Mouse (Mus musculus): Measurements from ENCODE around the gene Trim69. TPM values are rescaled to one million over a fixed set of nuclear protein-coding genes. Genes with fewer than 3 reads are reported as not detected.

The Trim69 gene
- polyA plus RNA-seq, 1 experiment from 2014 or later: not detected

GRCm38 (mm10) chr2:122137839-122138465 lies 22.5 kb upstream of the Trim69 start:
- H3K9me3 ChIP-seq (ENCODE audit: control insufficient read depth, low read length): no peaks in the 10 kb centered on the region
- H3K4me1 ChIP-seq (ENCODE audit: control insufficient read depth, insufficient read depth, low read length): no peaks in the 10 kb centered on the region
- H3K4me3 ChIP-seq (ENCODE audit: low read length): no peak overlapping the region
- no peak for ATAC-seq (ENCODE audit: low FRiP score, low TSS enrichment)
- H3K36me3 ChIP-seq (ENCODE audit: control insufficient read depth, insufficient read depth, low read length): no peaks in the 10 kb centered on the region
- no peak overlapping the region for H3K27ac ChIP-seq (ENCODE audit: low read depth, low read length)
- WGBS: 46% methylated on average over 5 of the region's 5 CpGs
- H3K27me3 ChIP-seq (ENCODE audit: control insufficient read depth, insufficient read depth, low read length): no peaks in the 10 kb centered on the region
- no peak overlapping the region for H3K9ac ChIP-seq (ENCODE audit: low read depth, low read length)
- H3K4me2 ChIP-seq (replicated peaks; ENCODE audit: low read depth, low read length): no peak overlapping the region

DNA sequence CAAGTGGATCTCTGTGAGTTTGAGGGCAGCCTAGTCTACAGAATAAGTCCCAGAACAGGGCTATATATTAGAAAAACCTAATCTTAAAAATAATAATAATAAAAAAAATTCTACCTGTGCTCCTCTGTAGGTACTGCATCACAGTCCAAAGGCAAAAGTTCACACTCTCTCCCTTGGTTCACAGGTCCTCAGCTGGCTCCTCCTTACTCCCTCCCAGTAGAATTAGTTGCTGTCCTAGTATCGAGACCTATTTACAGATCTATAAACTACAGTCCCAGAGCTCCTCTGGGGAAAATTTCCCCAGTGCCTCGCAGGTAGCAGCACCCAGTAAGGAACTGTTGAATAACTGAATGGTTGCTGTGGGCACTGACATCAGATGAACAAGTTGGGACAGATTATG lies 19.7 kb upstream of the Trim69 start:
- no peaks in the 10 kb centered on the region for H3K36me3 ChIP-seq (ENCODE audit: control insufficient read depth, insufficient read depth, low read length)
- 80% methylated on average over 2 of the region's 2 CpGs for WGBS
- H3K27me3 ChIP-seq (ENCODE audit: control insufficient read depth, insufficient read depth, low read length): no peaks in the 10 kb centered on the region
- no peaks in the 10 kb centered on the region for H3K4me1 ChIP-seq (ENCODE audit: control insufficient read depth, insufficient read depth, low read length)
- H3K4me2 ChIP-seq (replicated peaks; ENCODE audit: low read depth, low read length): no peak overlapping the region
- ATAC-seq (ENCODE audit: low FRiP score, low TSS enrichment): no peak
- no peak overlapping the region for H3K4me3 ChIP-seq (ENCODE audit: low read length)
- no peak overlapping the region for H3K27ac ChIP-seq (ENCODE audit: low read depth, low read length)
- no peaks in the 10 kb centered on the region for H3K9me3 ChIP-seq (ENCODE audit: control insufficient read depth, low read length)
- H3K9ac ChIP-seq (ENCODE audit: low read depth, low read length): no peak overlapping the region

GRCm38 (mm10) chr2:122141332-122141967 lies 19.1 kb upstream of the Trim69 start:
- WGBS: 84% methylated on average over 5 of the region's 5 CpGs
- no peak overlapping the region for H3K4me2 ChIP-seq (replicated peaks; ENCODE audit: low read depth, low read length)

GRCm38 (mm10) chr2:122143111-122143510 lies 17.4 kb upstream of the Trim69 start:
- H3K36me3 ChIP-seq (ENCODE audit: control insufficient read depth, insufficient read depth, low read length): no peaks in the 10 kb centered on the region
- 92% methylated on average over 3 of the region's 3 CpGs for WGBS
- H3K4me3 ChIP-seq (ENCODE audit: low read length): no peak overlapping the region
- no peaks in the 10 kb centered on the region for H3K27me3 ChIP-seq (ENCODE audit: control insufficient read depth, insufficient read depth, low read length)
- H3K4me1 ChIP-seq (ENCODE audit: control insufficient read depth, insufficient read depth, low read length): no peaks in the 10 kb centered on the region
- H3K9me3 ChIP-seq (ENCODE audit: control insufficient read depth, low read length): no peaks in the 10 kb centered on the region
- no peak for ATAC-seq (ENCODE audit: low FRiP score, low TSS enrichment)
- H3K27ac ChIP-seq (ENCODE audit: low read depth, low read length): no peak overlapping the region
- H3K4me2 ChIP-seq (replicated peaks; ENCODE audit: low read depth, low read length): no peak overlapping the region
- H3K9ac ChIP-seq (ENCODE audit: low read depth, low read length): no peak overlapping the region

More at GRCm38 (mm10) chr2:122141332-122141967, 19.1 kb upstream of the Trim69 start:
- no peaks in the 10 kb centered on the region for H3K27me3 ChIP-seq (ENCODE audit: control insufficient read depth, insufficient read depth, low read length)
- H3K27ac ChIP-seq (ENCODE audit: low read depth, low read length): no peak overlapping the region
- no peak overlapping the region for H3K9ac ChIP-seq (ENCODE audit: low read depth, low read length)
- H3K4me3 ChIP-seq (ENCODE audit: low read length): no peak overlapping the region
- no peaks in the 10 kb centered on the region for H3K4me1 ChIP-seq (ENCODE audit: control insufficient read depth, insufficient read depth, low read length)
- no peaks in the 10 kb centered on the region for H3K36me3 ChIP-seq (ENCODE audit: control insufficient read depth, insufficient read depth, low read length)
- ATAC-seq (ENCODE audit: low FRiP score, low TSS enrichment): no peak
- no peaks in the 10 kb centered on the region for H3K9me3 ChIP-seq (ENCODE audit: control insufficient read depth, low read length)

DNA sequence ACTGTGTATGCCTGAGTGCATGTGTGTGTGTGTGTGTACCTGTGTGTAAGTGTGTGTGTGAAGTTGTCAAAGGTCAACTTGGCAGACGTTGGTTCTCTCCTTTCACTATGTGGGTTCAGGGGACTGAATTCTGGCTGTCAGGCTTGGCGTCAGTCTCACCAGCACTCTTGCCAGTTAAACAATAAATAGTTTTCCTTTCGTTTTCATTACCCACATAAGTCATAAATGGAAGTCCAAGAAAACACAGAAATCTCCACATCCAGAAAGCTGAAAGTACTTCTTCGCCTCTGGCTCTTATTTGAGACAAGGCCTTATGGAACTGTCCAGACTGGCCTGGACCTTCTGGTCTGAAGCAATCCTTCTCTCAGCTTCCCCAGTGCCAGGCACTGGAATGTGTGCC lies 14.7 kb upstream of the Trim69 start:
- ATAC-seq (ENCODE audit: low FRiP score, low TSS enrichment): no peak

GRCm38 (mm10) chr2:122146687-122147086 lies 13.8 kb upstream of the Trim69 start:
- no peak for ATAC-seq (ENCODE audit: low FRiP score, low TSS enrichment)
- Histone ChIP-seq H3K9ac (ENCODE audit: low read depth, low read length) (no peak overlapping the region), H3K27me3 (ENCODE audit: control insufficient read depth, insufficient read depth, low read length) (no peaks in the 10 kb centered on the region), H3K36me3 (ENCODE audit: control insufficient read depth, insufficient read depth, low read length) (peaks cover 3% of the 10 kb centered on the region; the same call in 1 of the 2 replicates), H3K27ac (ENCODE audit: low read depth, low read length) (no peak overlapping the region), H3K9me3 (ENCODE audit: control insufficient read depth, low read length) (no peaks in the 10 kb centered on the region), H3K4me2 (replicated peaks; ENCODE audit: low read depth, low read length) (no peak overlapping the region), H3K4me3 (ENCODE audit: low read length) (no peak overlapping the region), H3K4me1 (ENCODE audit: control insufficient read depth, insufficient read depth, low read length) (0 out of 2 replicates have a peak, but pooled peaks cover 8% of the 10 kb centered on the region)
- WGBS: 77% methylated on average over 6 of the region's 6 CpGs

More for the DNA sequence above, 14.7 kb upstream of the Trim69 start:
- H3K4me2 ChIP-seq (replicated peaks; ENCODE audit: low read depth, low read length): no peak overlapping the region
- H3K36me3 ChIP-seq (ENCODE audit: control insufficient read depth, insufficient read depth, low read length): no peaks in the 10 kb centered on the region
- no peaks in the 10 kb centered on the region for H3K27me3 ChIP-seq (ENCODE audit: control insufficient read depth, insufficient read depth, low read length)
- 0 out of 2 replicates have a peak, but pooled peaks cover 8% of the 10 kb centered on the region for H3K4me1 ChIP-seq (ENCODE audit: control insufficient read depth, insufficient read depth, low read length)
- no peak overlapping the region for H3K9ac ChIP-seq (ENCODE audit: low read depth, low read length)
- H3K4me3 ChIP-seq (ENCODE audit: low read length): no peak overlapping the region
- no peaks in the 10 kb centered on the region for H3K9me3 ChIP-seq (ENCODE audit: control insufficient read depth, low read length)
- H3K27ac ChIP-seq (ENCODE audit: low read depth, low read length): no peak overlapping the region
- WGBS: 67% methylated on average over 4 of the region's 4 CpGs

GRCm38 (mm10) chr2:122147508-122148241 lies 12.8 kb upstream of the Trim69 start, which contains the start of gene B2m:
Gene B2m, plus strand, starts transcription at chr2:122147686.
- under 1% methylated on average over 39 of the region's 40 CpGs for WGBS
- peak within 1 kb of the TSS; percentile 66; the same call in 1 of the 2 replicates for H3K27ac ChIP-seq (ENCODE audit: low read depth, low read length)
- 0 out of 2 replicates have a peak, but pooled peaks cover 8% of the 10 kb centered on the region for H3K4me1 ChIP-seq (ENCODE audit: control insufficient read depth, insufficient read depth, low read length)
- peak within 1 kb of the TSS; percentile 63 for H3K4me3 ChIP-seq (ENCODE audit: low read length)
- H3K36me3 ChIP-seq (ENCODE audit: control insufficient read depth, insufficient read depth, low read length): peaks cover 10% of the 10 kb centered on the region; the same call in 1 of the 2 replicates
- ATAC-seq (ENCODE audit: low FRiP score, low TSS enrichment): peak; percentile 98
- no peaks in the 10 kb centered on the region for H3K9me3 ChIP-seq (ENCODE audit: control insufficient read depth, low read length)
- no peaks in the 10 kb centered on the region for H3K27me3 ChIP-seq (ENCODE audit: control insufficient read depth, insufficient read depth, low read length)
- peak within 1 kb of the TSS; percentile 86 for H3K4me2 ChIP-seq (replicated peaks; ENCODE audit: low read depth, low read length)
- peak within 1 kb of the TSS; percentile 72 for H3K9ac ChIP-seq (ENCODE audit: low read depth, low read length)

GRCm38 (mm10) chr2:122148242-122148917 lies 12.1 kb upstream of the Trim69 start:
- H3K27ac ChIP-seq (ENCODE audit: low read depth, low read length): peak overlapping the region; percentile 66; the same call in 1 of the 2 replicates
- ATAC-seq (ENCODE audit: low FRiP score, low TSS enrichment): 0 out of 2 replicates have a peak, but pooled peaks have one; percentile 44

More at GRCm38 (mm10) chr2:122148242-122148917, 12.1 kb upstream of the Trim69 start:
- Histone ChIP-seq H3K4me3 (ENCODE audit: low read length) (peak overlapping the region; percentile 63), H3K9me3 (ENCODE audit: control insufficient read depth, low read length) (no peaks in the 10 kb centered on the region), H3K36me3 (ENCODE audit: control insufficient read depth, insufficient read depth, low read length) (peaks cover 10% of the 10 kb centered on the region; the same call in 1 of the 2 replicates), H3K9ac (ENCODE audit: low read depth, low read length) (peak overlapping the region; percentile 72), H3K4me2 (replicated peaks; ENCODE audit: low read depth, low read length) (peak overlapping the region; percentile 86), H3K27me3 (ENCODE audit: control insufficient read depth, insufficient read depth, low read length) (no peaks in the 10 kb centered on the region), H3K4me1 (ENCODE audit: control insufficient read depth, insufficient read depth, low read length) (0 out of 2 replicates have a peak, but pooled peaks cover 8% of the 10 kb centered on the region)
- 31% methylated on average over 18 of the region's 18 CpGs for WGBS

Data from kidney, embryonic 14.5 days (tissue).